Mouse (Mus musculus) testis, adult 2 months (tissue): ENCODE measurements around the gene Zfp750.

Source experiments
- CTCF ChIP-seq: fragments of 200-500 bp; IDR thresholded peaks from 2 replicates; pipeline ENCODE4 v1.5.1; 2012; ENCODE audit warnings: low read depth, mild to moderate bottlenecking, inconsistent platforms, low read length, moderate library complexity; ENCODE audit not compliant: control insufficient read depth, insufficient read depth, insufficient replicate concordance
- POLR2A ChIP-seq: fragments of 200-500 bp; IDR thresholded peaks from 2 replicates; pipeline ENCODE4 v1.6.1; 2012; ENCODE audit warnings: low read depth, mild to moderate bottlenecking, inconsistent platforms, low read length, moderate library complexity; ENCODE audit not compliant: control insufficient read depth

GRCm38 (mm10) chr11:121552846-121553457, 33.8 kb upstream of the Zfp750 start:
- TF ChIP-seq POLR2A, result no peak
- TF ChIP-seq CTCF, result no peak
